In genomic region chr14:54706589-54707320, GRCm38 (mm10) we compare ENCODE assay signal across 15 mouse cellular contexts. TPM values are rescaled to one million over a fixed set of nuclear protein-coding genes. Genes with fewer than 3 reads are reported as not detected.
DNase-seq lines count a peak whose midpoint lies in the region; ATAC-seq lines count a peak whose summit lies in the region.
"Had no signal": no experiment of that assay in that cellular context is flagged by ENCODE, and none has a peak within 500 bp of the region (broad histone marks: within the 10 kb centered on the region; RNA-seq: fewer than 3 reads in every experiment).

No protein-coding gene starts in this region.

- H3K36me3 ChIP-seq in liver, embryonic 11.5 days (ENCODE audit: control insufficient read depth, insufficient read depth, low read length): no peaks in the 10 kb centered on the region
- H3K36me3 ChIP-seq in megakaryocyte, embryonic 14.5 days (replicated peaks; ENCODE audit: low read length): no peaks in the 10 kb centered on the region
- H3K36me3 ChIP-seq: embryonic facial prominence, embryonic 12.5 days; forebrain, embryonic 15.5 days had no signal

- H3K4me2 ChIP-seq in liver, embryonic 11.5 days: no peak overlapping the region; the same call in 1 of the 2 replicates
- H3K4me2 ChIP-seq: embryonic facial prominence, embryonic 12.5 days; forebrain, embryonic 15.5 days had no signal

- no peak overlapping the region for H3K4me3 ChIP-seq in liver, embryonic 11.5 days (ENCODE audit: low read depth, low read length)
- H3K4me3 ChIP-seq in megakaryocyte, embryonic 14.5 days (replicated peaks): peak overlapping the region; percentile 75
- H3K4me3 ChIP-seq: embryonic facial prominence, embryonic 12.5 days; forebrain, embryonic 15.5 days; layer of hippocampus, adult 2 months had no signal

- peaks cover 22% of the 10 kb centered on the region for H3K4me1 ChIP-seq in liver, embryonic 11.5 days (replicated peaks; ENCODE audit: control insufficient read depth, insufficient read depth, low read length)
- peaks cover 29% of the 10 kb centered on the region for H3K4me1 ChIP-seq in megakaryocyte, embryonic 14.5 days
- H3K4me1 ChIP-seq: embryonic facial prominence, embryonic 12.5 days; forebrain, embryonic 15.5 days had no signal

- H3K27me3 ChIP-seq in liver, embryonic 11.5 days (replicated peaks; ENCODE audit: control insufficient read depth, insufficient read depth, low read length): peaks cover 65% of the 10 kb centered on the region
- peaks cover 80% of the 10 kb centered on the region for H3K27me3 ChIP-seq in megakaryocyte, embryonic 14.5 days (replicated peaks)
- H3K27me3 ChIP-seq: forebrain, embryonic 15.5 days had no signal

- H3K9me3 ChIP-seq in liver, embryonic 11.5 days (ENCODE audit: control insufficient read depth, low read length): no peaks in the 10 kb centered on the region
- no peaks in the 10 kb centered on the region for H3K9me3 ChIP-seq in megakaryocyte, embryonic 14.5 days
- H3K9me3 ChIP-seq: embryonic facial prominence, embryonic 12.5 days; forebrain, embryonic 15.5 days had no signal

- DNase-seq in adrenal gland, postnatal 10 days: peak; percentile 37
- no peak for DNase-seq in adrenal gland, postnatal 25 days
- peak; percentile 44 for DNase-seq in liver
- DNase-seq in liver, embryonic 11.5 days (ENCODE audit: low spot score): no peak
- no peak for DNase-seq in lung, postnatal 36 days
- no peak for DNase-seq in layer of hippocampus, adult 9-10 months (ENCODE audit: low spot score)
- DNase-seq: kidney, adult 8-10 months; left cerebral cortex, postnatal 4 days had no signal

- no peak for ATAC-seq in liver, embryonic 11.5 days (replicated peaks; ENCODE audit: low FRiP score)
- peak; percentile 19 to 40; a peak in 2 of 4 replicates for ATAC-seq in hematopoietic stem cell, adult 5-6 weeks (replicated peaks in 1 of 2; ENCODE audit: insufficient read depth in 1 of 2, low FRiP score in 2 of 2, low TSS enrichment in 1 of 2, low read depth in 1 of 2, poor library complexity in 2 of 2, severe bottlenecking in 2 of 2)
- ATAC-seq: forebrain, embryonic 15.5 days had no signal

- no peak overlapping the region for H3K9ac ChIP-seq in liver, embryonic 11.5 days (ENCODE audit: low read depth, low read length)
- H3K9ac ChIP-seq: embryonic facial prominence, embryonic 12.5 days; forebrain, embryonic 15.5 days had no signal

- H3K27ac ChIP-seq in liver, embryonic 11.5 days (ENCODE audit: low read depth, low read length): no peak overlapping the region
- H3K27ac ChIP-seq: embryonic facial prominence, embryonic 12.5 days; forebrain, embryonic 15.5 days; layer of hippocampus, adult 2 months; macrophage had no signal

- WGBS in liver, embryonic 11.5 days: 18% methylated on average over 17 of the region's 17 CpGs

RNA-seq across cellular contexts. Expression of gene Cebpe, which starts 5.2 kb away (rescaled TPM):
- total RNA-seq in adrenal gland, postnatal 10 days (2021): under 1 TPM; 0.57 to 0.70 TPM
- total RNA-seq in adrenal gland, postnatal 25 days (2021): not detected in 2 replicates
- polyA plus RNA-seq in liver, embryonic 11.5 days (2014; fragmentation: Nextera tagmentation; extraction: Ambion mirVana): 2.0 and 3.1 TPM in 2 replicates
- total RNA-seq in hematopoietic stem cell, adult 5-6 weeks (2017): 11.4 and 25.4 TPM in 2 replicates
- polyA plus RNA-seq in megakaryocyte, embryonic 14.5 days (2012; ENCODE audit: insufficient read depth, low replicate concordance): 17.3 TPM in 1 of 2 replicates, not detected in the other
- total RNA-seq: layer of hippocampus, adult 2 months; left cerebral cortex, postnatal 4 days had no signal
- polyA plus RNA-seq: forebrain, embryonic 15.5 days; stomach, embryonic 14.5 days had no signal

RNA-seq across cellular contexts. Expression of gene Gm29776, which starts 8.1 kb away (rescaled TPM):
- total RNA-seq in adrenal gland, postnatal 10 days (2021): not detected
- total RNA-seq in adrenal gland, postnatal 25 days (2021): not detected in 2 replicates
- 0.07 TPM in 1 of 2 replicates, not detected in the other for polyA plus RNA-seq in liver, embryonic 11.5 days (2014; fragmentation: Nextera tagmentation; extraction: Ambion mirVana)
- 1.1 TPM in 1 of 2 replicates, not detected in the other for total RNA-seq in hematopoietic stem cell, adult 5-6 weeks (2017)
- polyA plus RNA-seq in megakaryocyte, embryonic 14.5 days (2012; ENCODE audit: insufficient read depth, low replicate concordance): not detected in 2 replicates
- total RNA-seq: layer of hippocampus, adult 2 months; left cerebral cortex, postnatal 4 days had no signal
- polyA plus RNA-seq: macrophage had no signal

RNA-seq across cellular contexts. Expression of gene Acin1, which starts 20.0 kb away (rescaled TPM):
- 100 to 1,000 TPM; 132 to 167 TPM for total RNA-seq in adrenal gland, postnatal 10 days (2021)
- total RNA-seq in adrenal gland, postnatal 25 days (2021): 233 and 235 TPM in 2 replicates
- 98.8 and 109 TPM in 2 replicates for polyA plus RNA-seq in liver, embryonic 11.5 days (2014; fragmentation: Nextera tagmentation; extraction: Ambion mirVana)
- total RNA-seq in hematopoietic stem cell, adult 5-6 weeks (2017): 261 and 357 TPM in 2 replicates
- polyA plus RNA-seq in megakaryocyte, embryonic 14.5 days (2012; ENCODE audit: insufficient read depth, low replicate concordance): 85.2 and 218 TPM in 2 replicates

RNA-seq across cellular contexts. Expression of gene 1700123O20Rik, which starts 20.7 kb away (rescaled TPM):
- 10 to 100 TPM; 35.5 to 36.6 TPM for total RNA-seq in adrenal gland, postnatal 10 days (2021)
- 39.3 and 39.9 TPM in 2 replicates for total RNA-seq in adrenal gland, postnatal 25 days (2021)
- 76.1 and 81.1 TPM in 2 replicates for polyA plus RNA-seq in liver, embryonic 11.5 days (2014; fragmentation: Nextera tagmentation; extraction: Ambion mirVana)
- total RNA-seq in hematopoietic stem cell, adult 5-6 weeks (2017): 34.8 and 47.8 TPM in 2 replicates
- 28.9 and 131 TPM in 2 replicates for polyA plus RNA-seq in megakaryocyte, embryonic 14.5 days (2012; ENCODE audit: insufficient read depth, low replicate concordance)

Comparison
In these comparisons a context has a peak if more than half of its experiments do, and no peak if none do; other contexts are left out.
1. DNase-seq: peak in adrenal gland, postnatal 10 days (single experiment) and liver (single experiment); none in adrenal gland, postnatal 25 days (single experiment), liver, embryonic 11.5 days (single experiment), lung, postnatal 36 days (single experiment) and layer of hippocampus, adult 9-10 months (single experiment).